Mouse (Mus musculus) myocyte (in vitro differentiated cells): ENCODE data around the gene Rbm34. TPM values are rescaled to one million over a fixed set of nuclear protein-coding genes. Genes with fewer than 3 reads are reported as not detected.

Experiments used
- H3K27me3 ChIP-seq: one replicate; pipeline ENCODE4 v1.6.1; 2011; ENCODE audit not compliant: control insufficient read depth, insufficient read depth, insufficient read length
- H3K36me3 ChIP-seq: one replicate; pipeline ENCODE4 v1.6.1; 2011; ENCODE audit not compliant: control insufficient read depth, insufficient read depth
- H3K4me2 ChIP-seq: one replicate; pipeline ENCODE4 v1.6.1; 2011; ENCODE audit warnings: low read depth, control low read depth
- H3K4me3 ChIP-seq: one replicate; pipeline ENCODE4 v1.5.1; 2011; ENCODE audit warnings: mild to moderate bottlenecking, control low read depth, moderate library complexity
- H3K79me2 ChIP-seq: one replicate; pipeline ENCODE4 v1.6.1; 2011; ENCODE audit not compliant: control insufficient read depth, insufficient read depth
- H3ac ChIP-seq: one replicate; pipeline ENCODE4 v1.6.1; 2011; ENCODE audit not compliant: control insufficient read depth, insufficient read length
- CEBPB ChIP-seq: IDR thresholded peaks from 2 replicates; pipeline ENCODE4 v1.6.1; 2011; ENCODE audit warnings: mild to moderate bottlenecking, moderate library complexity; ENCODE audit not compliant: poor library complexity, insufficient read depth, severe bottlenecking
- E2F4 ChIP-seq: IDR thresholded peaks from one replicate; pipeline ENCODE4 v1.6.1; 2011; ENCODE audit warnings: mild to moderate bottlenecking, control low read depth, moderate library complexity; ENCODE audit not compliant: insufficient read depth
- MAX ChIP-seq: IDR thresholded peaks from one replicate; pipeline ENCODE4 v1.6.1; 2011; ENCODE audit warnings: low read depth, mild to moderate bottlenecking, control low read depth
- MYOD1 ChIP-seq, 3 experiments: IDR thresholded peaks; one replicate each; pipeline ENCODE4 v1.6.1; 2011; ENCODE audit warnings: control low read depth in 2 of 3, low read depth in 2 of 3, mild to moderate bottlenecking in 2 of 3, moderate library complexity in 1 of 3; ENCODE audit not compliant: insufficient read length in 2 of 3, control insufficient read depth in 1 of 3
- MYOG ChIP-seq, 3 experiments: IDR thresholded peaks; one replicate each; pipeline ENCODE4 v1.6.1; 2011; ENCODE audit warnings: control low read depth in 2 of 3, low read depth in 2 of 3, mild to moderate bottlenecking in 2 of 3; ENCODE audit not compliant: insufficient read length in 2 of 3, control insufficient read depth in 1 of 3, insufficient read depth in 1 of 3
- POLR2A ChIP-seq: IDR thresholded peaks from one replicate; pipeline ENCODE4 v1.6.1; 2011; ENCODE audit warnings: low read depth, mild to moderate bottlenecking, control low read depth, moderate library complexity; ENCODE audit not compliant: insufficient read length
- POLR2AphosphoS2 ChIP-seq: IDR thresholded peaks from one replicate; pipeline ENCODE4 v1.6.1; 2011; ENCODE audit warnings: low read depth, control low read depth; ENCODE audit not compliant: insufficient read length
- REST ChIP-seq: IDR thresholded peaks from one replicate; pipeline ENCODE4 v1.6.1; 2011; ENCODE audit warnings: mild to moderate bottlenecking, control low read depth, moderate library complexity; ENCODE audit not compliant: insufficient read depth, insufficient read length
- SRF ChIP-seq: IDR thresholded peaks from one replicate; pipeline ENCODE4 v1.6.1; 2011; ENCODE audit warnings: low read depth; ENCODE audit not compliant: control insufficient read depth, insufficient read length
- TCF12 ChIP-seq: IDR thresholded peaks from one replicate; pipeline ENCODE4 v1.6.1; 2011; ENCODE audit warnings: mild to moderate bottlenecking, control low read depth; ENCODE audit not compliant: poor library complexity, insufficient read depth, severe bottlenecking
- TCF3 ChIP-seq: IDR thresholded peaks from one replicate; pipeline ENCODE4 v1.6.1; 2011; ENCODE audit warnings: low read depth, control low read depth; ENCODE audit not compliant: insufficient read length
- USF1 ChIP-seq: IDR thresholded peaks from one replicate; pipeline ENCODE4 v1.6.1; 2011; ENCODE audit warnings: low read depth, mild to moderate bottlenecking, control low read depth, moderate library complexity
- polyA plus RNA-seq: library from polyadenylated mRNA; unstranded; fragments of >200 nt; fragmentation: generic; extraction: Trizol; gene quantifications from one replicate; pipeline ENCODE4 v1.2.1, GENCODE M21; 2012; ENCODE audit warnings: missing spikeins

The Rbm34 gene
- polyA plus RNA-seq, 1 experiment = 4.9 TPM

- H3K4me2 ChIP-seq = peak overlapping the region; percentile 85
- no peaks in the 10 kb centered on the region for H3K27me3 ChIP-seq
Observed at GRCm38 (mm10) chr8:126944781-126945691, 25.8 kb downstream of the Rbm34 start.

GRCm38 (mm10) chr8:126943565-126943964 is 27.3 kb downstream of the Rbm34 start:
- H3K79me2 ChIP-seq = peaks cover 67% of the 10 kb centered on the region
- H3K4me3 ChIP-seq = peak overlapping the region; percentile 96
- peak overlapping the region; percentile 85 for H3K4me2 ChIP-seq
- H3K36me3 ChIP-seq = peaks cover 21% of the 10 kb centered on the region
- no peaks in the 10 kb centered on the region for H3K27me3 ChIP-seq
- no peak overlapping the region for H3ac ChIP-seq
- TF ChIP-seq TCF3 = no peak
- TF ChIP-seq MYOG (IDR thresholded peaks at IDR 0.05; ENCODE audit: control insufficient read depth in 1 of 3, insufficient read depth in 1 of 3, insufficient read length in 2 of 3, low read depth in 2 of 3) = no peak
- no peak for TF ChIP-seq POLR2AphosphoS2
- TF ChIP-seq MYOD1 (IDR thresholded peaks at IDR 0.05; ENCODE audit: control insufficient read depth in 1 of 3, insufficient read length in 2 of 3, low read depth in 2 of 3) = no peak
- no peak for TF ChIP-seq MAX
- TF ChIP-seq USF1 = no peak
- TF ChIP-seq E2F4 = no peak
- TF ChIP-seq REST = no peak
- no peak for TF ChIP-seq CEBPB
- TF ChIP-seq POLR2A = no peak
- no peak for TF ChIP-seq SRF

More at GRCm38 (mm10) chr8:126944781-126945691, 25.8 kb downstream of the Rbm34 start:
- H3K4me3 ChIP-seq = peak overlapping the region; percentile 96
- H3K79me2 ChIP-seq = peaks cover 55% of the 10 kb centered on the region
- H3ac ChIP-seq = peak overlapping the region; percentile 24
- peaks cover 21% of the 10 kb centered on the region for H3K36me3 ChIP-seq
- no peak for TF ChIP-seq TCF3
- peak; percentile 25 for TF ChIP-seq USF1
- no peak for TF ChIP-seq SRF
- no peak for TF ChIP-seq TCF12
- TF ChIP-seq CEBPB = no peak
- no peak for TF ChIP-seq MYOG (IDR thresholded peaks at IDR 0.05; ENCODE audit: control insufficient read depth in 1 of 3, insufficient read depth in 1 of 3, insufficient read length in 2 of 3, low read depth in 2 of 3)

- no peak overlapping the region for H3K4me3 ChIP-seq
- peaks cover 69% of the 10 kb centered on the region for H3K36me3 ChIP-seq
- H3K79me2 ChIP-seq = peaks cover 55% of the 10 kb centered on the region
- H3K4me2 ChIP-seq = no peak overlapping the region
- TF ChIP-seq USF1 (no peak), CEBPB (no peak), MYOG (IDR thresholded peaks at IDR 0.05; ENCODE audit: control insufficient read depth in 1 of 3, insufficient read depth in 1 of 3, insufficient read length in 2 of 3, low read depth in 2 of 3) (no peak), TCF3 (no peak), SRF (no peak), MAX (no peak), REST (no peak), E2F4 (no peak), POLR2A (no peak)
- H3ac ChIP-seq = no peak overlapping the region
- no peaks in the 10 kb centered on the region for H3K27me3 ChIP-seq
Observed at GRCm38 (mm10) chr8:126937337-126937736, 33.5 kb downstream of the Rbm34 start.

GRCm38 (mm10) chr8:126935932-126936331 is 34.9 kb downstream of the Rbm34 start:
- Histone ChIP-seq H3K36me3 (peaks cover 74% of the 10 kb centered on the region), H3ac (no peak overlapping the region), H3K27me3 (no peaks in the 10 kb centered on the region), H3K79me2 (peaks cover 41% of the 10 kb centered on the region), H3K4me3 (no peak overlapping the region), H3K4me2 (no peak overlapping the region)
- no peak for TF ChIP-seq TCF3
- TF ChIP-seq POLR2A = no peak
- no peak for TF ChIP-seq MYOG (IDR thresholded peaks at IDR 0.05; ENCODE audit: control insufficient read depth in 1 of 3, insufficient read depth in 1 of 3, insufficient read length in 2 of 3, low read depth in 2 of 3)
- TF ChIP-seq CEBPB = no peak
- no peak for TF ChIP-seq SRF

GRCm38 (mm10) chr8:126935387-126935786 is 35.5 kb downstream of the Rbm34 start:
- Histone ChIP-seq H3K79me2 (peaks cover 35% of the 10 kb centered on the region), H3K4me2 (no peak overlapping the region), H3K4me3 (no peak overlapping the region), H3K36me3 (peaks cover 71% of the 10 kb centered on the region), H3ac (no peak overlapping the region), H3K27me3 (no peaks in the 10 kb centered on the region)
- TF ChIP-seq CEBPB (no peak), POLR2A (no peak), POLR2AphosphoS2 (no peak), SRF (no peak), REST (no peak), MYOD1 (IDR thresholded peaks at IDR 0.05; ENCODE audit: control insufficient read depth in 1 of 3, insufficient read length in 2 of 3, low read depth in 2 of 3) (no peak), TCF3 (no peak)
